Mouse (Mus musculus) bone marrow macrophage, adult 2 months (primary cell): ENCODE measurements at regions not wholly inside any gene's neighbourhood (a gene's known extent, or its start where the extent isn't known, plus 50 kb on each side); places are given as distances from the start of the nearest gene placed in this dataset.

Experiments
- H3K27ac ChIP-seq: 2 replicates; pipeline ENCODE4 v1.5.1; 2012; ENCODE audit warnings: low read depth, low read length; ENCODE audit not compliant: insufficient read depth
- H3K4me1 ChIP-seq: 2 replicates; pipeline ENCODE4 v1.6.1; 2012; ENCODE audit warnings: low read length; ENCODE audit not compliant: control insufficient read depth, insufficient read depth
- H3K4me3 ChIP-seq: 2 replicates; pipeline ENCODE4 v1.5.1; 2012; ENCODE audit warnings: mild to moderate bottlenecking, low read length, moderate library complexity; ENCODE audit not compliant: insufficient read depth
- CTCF ChIP-seq: IDR thresholded peaks from 2 replicates; pipeline ENCODE4 v1.5.1; 2012; ENCODE audit warnings: low read depth, mild to moderate bottlenecking, low read length, moderate library complexity
- POLR2A ChIP-seq: IDR thresholded peaks from 2 replicates; pipeline ENCODE4 v1.6.1; 2012; ENCODE audit warnings: mild to moderate bottlenecking, low read depth, low read length, borderline replicate concordance

DNA sequence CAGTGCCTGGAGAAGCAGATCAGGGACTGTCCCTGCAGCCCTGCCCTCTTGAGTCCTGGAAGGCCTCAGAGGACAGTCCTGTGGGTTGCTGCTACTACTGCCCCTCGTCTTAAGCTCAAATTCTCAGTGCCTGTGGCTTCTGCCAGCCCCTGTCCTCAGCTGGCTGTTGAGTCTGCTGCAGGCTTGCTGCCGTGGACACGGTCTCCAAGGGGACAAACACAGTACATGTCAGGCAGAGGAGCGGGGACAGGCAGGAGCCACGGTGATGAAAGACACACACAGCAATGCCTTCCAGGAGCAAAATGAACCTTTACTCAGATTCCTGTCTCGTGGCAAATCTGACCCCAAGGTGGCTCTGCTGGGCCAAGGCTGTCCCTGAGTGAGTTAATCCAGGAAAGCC is 107.7 kb downstream of the H2al1j start:
- TF ChIP-seq CTCF (no peak), POLR2A (no peak)
- H3K4me3 ChIP-seq: no peak overlapping the region
- no peak overlapping the region for H3K27ac ChIP-seq
- no peaks in the 10 kb centered on the region for H3K4me1 ChIP-seq

DNA sequence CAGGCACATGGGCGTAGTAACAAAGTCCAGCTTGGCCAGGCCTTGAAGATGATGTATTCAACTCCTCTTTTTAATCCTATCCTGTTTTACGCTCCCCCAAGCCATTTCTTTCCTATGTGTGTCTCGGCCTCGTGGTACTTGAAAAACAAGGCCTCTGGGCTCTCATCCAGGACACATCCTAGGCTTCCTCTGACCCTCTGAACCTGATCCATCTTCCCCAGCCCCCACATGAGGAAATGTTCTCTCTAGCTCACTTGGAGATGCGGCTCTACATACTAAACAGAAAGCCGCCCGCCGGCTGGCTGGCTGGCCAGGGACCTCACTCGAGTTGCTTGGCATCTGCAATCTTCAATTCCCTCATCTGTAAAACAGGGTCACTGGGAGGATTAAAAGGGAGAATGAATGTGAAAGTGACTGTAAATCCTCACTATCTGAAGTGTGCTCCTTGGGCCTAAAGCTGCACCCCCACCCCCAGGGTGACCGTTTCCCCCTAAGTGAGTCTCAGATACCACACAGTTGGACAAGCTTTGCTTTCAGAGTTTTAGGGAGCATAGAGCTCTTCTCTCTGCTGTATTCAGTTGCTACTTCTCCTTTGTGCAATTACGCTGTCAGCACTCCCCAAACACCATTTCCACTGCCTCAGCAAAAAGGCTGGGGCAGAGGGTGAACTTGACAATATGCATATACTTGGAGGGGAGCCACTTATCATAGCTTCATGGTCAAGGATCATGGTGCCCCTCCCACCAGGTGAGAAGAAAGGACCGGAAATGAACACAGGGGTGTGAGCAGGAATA is 109.7 kb downstream of the H2al1j start:
- no peak for TF ChIP-seq CTCF
- no peak for TF ChIP-seq POLR2A
- Histone ChIP-seq H3K27ac (no peak overlapping the region), H3K4me1 (no peaks in the 10 kb centered on the region), H3K4me3 (no peak overlapping the region)

DNA sequence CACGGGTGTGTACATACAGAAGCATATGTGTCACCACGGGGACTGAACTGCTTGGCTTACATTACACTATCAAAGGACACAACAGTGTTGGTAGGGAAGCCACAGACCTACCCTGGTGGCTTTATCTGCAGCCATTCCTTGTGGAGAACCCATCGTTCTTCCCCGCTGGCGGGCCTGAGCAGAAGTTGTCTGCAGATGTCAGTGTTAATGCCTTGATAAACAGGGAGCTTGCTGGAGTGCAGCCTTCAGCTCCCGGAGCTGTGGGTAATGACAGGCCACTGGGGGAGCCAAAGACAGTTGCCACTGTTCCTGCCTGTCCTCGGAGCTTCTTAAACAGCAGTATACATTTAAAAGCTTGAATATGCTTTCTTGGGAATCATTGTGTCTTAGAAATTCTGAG is 115.9 kb downstream of the H2al1j start:
- Histone ChIP-seq H3K27ac (no peak overlapping the region), H3K4me1 (no peaks in the 10 kb centered on the region), H3K4me3 (no peak overlapping the region)
- TF ChIP-seq CTCF: no peak
- TF ChIP-seq POLR2A: no peak

DNA sequence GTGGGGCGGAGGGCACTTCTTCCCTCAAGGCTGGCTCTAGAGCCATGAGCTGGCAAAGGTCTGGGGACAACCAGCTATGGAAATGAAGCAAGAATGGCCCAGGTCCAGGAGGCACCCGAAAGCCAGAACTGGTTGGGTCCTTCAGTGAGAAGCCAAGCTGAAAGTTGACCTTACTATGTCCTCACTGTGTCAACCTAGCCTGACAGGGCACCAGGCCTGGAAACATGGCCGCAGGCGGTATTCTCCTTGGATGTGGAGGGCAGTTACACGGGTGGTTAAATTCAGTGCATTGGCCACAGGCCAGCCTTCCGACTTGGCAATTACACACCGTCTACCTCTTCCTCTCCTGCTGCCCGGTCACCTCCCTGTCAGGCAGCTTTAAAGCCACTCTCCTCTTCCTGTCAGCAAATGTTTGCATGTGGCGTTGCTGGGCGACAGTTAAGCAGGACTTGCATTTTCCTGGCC is 116.7 kb downstream of the H2al1j start:
- Histone ChIP-seq H3K27ac (no peak overlapping the region), H3K4me3 (no peak overlapping the region), H3K4me1 (no peaks in the 10 kb centered on the region)
- no peak for TF ChIP-seq POLR2A
- TF ChIP-seq CTCF: no peak

DNA sequence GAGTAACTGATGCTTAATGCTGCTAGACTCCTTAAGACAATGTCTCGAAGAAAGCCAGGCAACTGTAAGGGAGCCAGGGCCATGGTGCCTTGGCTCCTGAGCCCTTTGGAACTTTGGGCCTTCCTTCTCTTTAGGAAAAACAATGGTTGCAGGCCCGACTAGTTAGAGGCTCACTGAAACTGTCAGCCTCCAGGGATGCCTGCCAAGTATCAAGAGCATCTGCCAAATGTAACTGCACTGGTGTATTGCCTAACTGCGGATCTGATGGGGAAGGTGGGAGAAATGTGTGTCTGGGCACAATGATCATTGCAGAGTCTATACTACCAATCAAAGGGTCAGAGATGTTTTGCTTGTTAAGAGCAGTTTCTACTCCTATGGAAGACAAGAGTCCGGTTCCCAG is 121.1 kb downstream of the H2al1j start:
- no peak for TF ChIP-seq CTCF
- no peak overlapping the region for H3K27ac ChIP-seq
- no peaks in the 10 kb centered on the region for H3K4me1 ChIP-seq
- no peak overlapping the region for H3K4me3 ChIP-seq

GRCm38 (mm10) chrX:11458521-11458920 is 130.9 kb downstream of the H2al1j start:
- H3K4me1 ChIP-seq: no peaks in the 10 kb centered on the region
- no peak overlapping the region for H3K27ac ChIP-seq
- no peak for TF ChIP-seq CTCF
- TF ChIP-seq POLR2A: no peak
- H3K4me3 ChIP-seq: no peak overlapping the region

- H3K4me1 ChIP-seq: no peaks in the 10 kb centered on the region
- TF ChIP-seq POLR2A (no peak), CTCF (no peak)
- no peak overlapping the region for H3K4me3 ChIP-seq
- H3K27ac ChIP-seq: no peak overlapping the region
Measured at GRCm38 (mm10) chrX:11463955-11464511, 136.4 kb downstream of the H2al1j start.

- Histone ChIP-seq H3K4me1 (no peaks in the 10 kb centered on the region), H3K27ac (no peak overlapping the region), H3K4me3 (no peak overlapping the region)
- TF ChIP-seq CTCF (no peak), POLR2A (no peak)
Measured at GRCm38 (mm10) chrX:11466191-11466590, 138.6 kb downstream of the H2al1j start.

DNA sequence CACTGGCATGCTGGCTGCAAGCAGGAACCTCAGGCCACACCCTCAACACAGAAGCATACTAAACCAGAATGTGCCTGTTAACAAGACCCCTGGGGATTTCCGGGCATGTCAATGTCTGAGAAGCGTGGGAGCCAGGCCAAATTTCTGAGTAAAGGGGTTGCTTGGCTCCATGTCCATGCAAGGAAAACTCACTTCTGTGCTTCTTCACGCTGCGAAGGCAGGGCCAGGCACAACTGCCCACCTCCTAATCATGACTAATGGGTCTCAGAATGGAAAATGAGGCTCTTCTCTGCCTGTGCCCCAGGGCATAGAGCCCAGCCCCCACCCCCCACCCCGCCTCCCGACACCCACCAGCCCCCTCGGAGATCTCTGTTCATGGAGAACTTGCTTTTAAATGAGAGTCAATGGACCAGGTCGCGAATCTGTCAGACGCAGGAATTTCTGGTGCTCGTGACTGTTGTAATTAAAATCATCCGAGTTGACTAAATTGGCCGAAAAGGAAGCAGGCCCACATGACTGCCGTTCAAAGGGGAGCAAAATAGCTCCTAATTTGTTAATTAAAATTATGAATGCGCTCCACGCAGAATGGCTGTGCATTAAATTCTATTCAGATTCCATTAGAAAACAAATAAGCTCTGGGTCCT is 152.2 kb downstream of the H2al1j start:
- Histone ChIP-seq H3K4me3 (no peak overlapping the region), H3K4me1 (no peaks in the 10 kb centered on the region), H3K27ac (no peak overlapping the region)
- no peak for TF ChIP-seq POLR2A
- TF ChIP-seq CTCF: no peak

GRCm38 (mm10) chrX:11482141-11482540 is 154.5 kb downstream of the H2al1j start:
- Histone ChIP-seq H3K4me1 (no peaks in the 10 kb centered on the region), H3K4me3 (no peak overlapping the region), H3K27ac (no peak overlapping the region)
- no peak for TF ChIP-seq POLR2A
- no peak for TF ChIP-seq CTCF
